ENCODE assay signal across 8 mouse cellular contexts in genomic region chr2:164070765-164071436, GRCm38 (mm10). TPM values are rescaled to one million over a fixed set of nuclear protein-coding genes. Genes with fewer than 3 reads are reported as not detected.
DNase-seq lines count a peak whose midpoint lies in the region; ATAC-seq lines count a peak whose summit lies in the region.

Tomm34 (minus strand) TSS chr2:164071169.

- peak within 1 kb of the TSS; percentile 86 for H3K9ac ChIP-seq in forebrain, embryonic 11.5 days (ENCODE audit: low read length)
- H3K9ac ChIP-seq in heart, embryonic 16.5 days (ENCODE audit: low read length) = peak within 1 kb of the TSS; percentile 93
- peak within 1 kb of the TSS; percentile 78 for H3K9ac ChIP-seq in liver, embryonic 15.5 days
- peak within 1 kb of the TSS; percentile 83 for H3K9ac ChIP-seq in neural tube, embryonic 12.5 days

- peak within 1 kb of the TSS; percentile 81 for H3K4me2 ChIP-seq in forebrain, embryonic 11.5 days (ENCODE audit: low read depth, low read length, severe bottlenecking)
- H3K4me2 ChIP-seq in heart, embryonic 16.5 days (ENCODE audit: low read depth, low read length) = peak within 1 kb of the TSS; percentile 95
- H3K4me2 ChIP-seq in liver, embryonic 15.5 days = peak within 1 kb of the TSS; percentile 89
- peak within 1 kb of the TSS; percentile 76 for H3K4me2 ChIP-seq in neural tube, embryonic 12.5 days (replicated peaks)

- WGBS in forebrain, embryonic 11.5 days = under 1% methylated on average over 55 of the region's 55 CpGs
- 1% methylated on average over 55 of the region's 55 CpGs for WGBS in heart, embryonic 16.5 days
- under 1% methylated on average over 55 of the region's 55 CpGs for WGBS in liver, embryonic 15.5 days (ENCODE audit: insufficient replicate concordance)
- WGBS in neural tube, embryonic 12.5 days = under 1% methylated on average over 55 of the region's 55 CpGs

- peaks cover 7% of the 10 kb centered on the region for H3K4me1 ChIP-seq in forebrain, embryonic 11.5 days (replicated peaks; ENCODE audit: control insufficient read depth, insufficient read depth, low read length)
- H3K4me1 ChIP-seq in heart, embryonic 16.5 days (ENCODE audit: control insufficient read depth, insufficient read depth, low read length) = peaks cover 22% of the 10 kb centered on the region
- peaks cover 45% of the 10 kb centered on the region for H3K4me1 ChIP-seq in liver, embryonic 15.5 days (replicated peaks)
- peaks cover 24% of the 10 kb centered on the region for H3K4me1 ChIP-seq in neural tube, embryonic 12.5 days

- H3K9me3 ChIP-seq in forebrain, embryonic 11.5 days (ENCODE audit: control insufficient read depth, low read length) = no peaks in the 10 kb centered on the region
- H3K9me3 ChIP-seq in heart, embryonic 16.5 days (replicated peaks; ENCODE audit: control insufficient read depth, low read length) = no peaks in the 10 kb centered on the region
- H3K9me3 ChIP-seq in liver, embryonic 15.5 days (replicated peaks) = no peaks in the 10 kb centered on the region
- H3K9me3 ChIP-seq in neural tube, embryonic 12.5 days = no peaks in the 10 kb centered on the region

- ATAC-seq in forebrain, embryonic 11.5 days (replicated peaks; ENCODE audit: low FRiP score) = peak; percentile 96
- ATAC-seq in heart, embryonic 16.5 days (replicated peaks; ENCODE audit: extremely low read depth, insufficient read depth, low FRiP score) = peak; percentile 94
- ATAC-seq in liver, embryonic 15.5 days (ENCODE audit: insufficient read depth) = peak; percentile 93
- ATAC-seq in neural tube, embryonic 12.5 days (ENCODE audit: low FRiP score, low read depth) = peak; percentile 95

- H3K4me3 ChIP-seq in forebrain, embryonic 11.5 days (ENCODE audit: low read depth, low read length) = peak within 1 kb of the TSS; percentile 95
- H3K4me3 ChIP-seq in heart, embryonic 16.5 days (ENCODE audit: low read length) = peak within 1 kb of the TSS; percentile 96
- H3K4me3 ChIP-seq in liver, embryonic 15.5 days (replicated peaks) = peak within 1 kb of the TSS; percentile 92
- H3K4me3 ChIP-seq in neural tube, embryonic 12.5 days = peak within 1 kb of the TSS; percentile 96

- H3K36me3 ChIP-seq in forebrain, embryonic 11.5 days (ENCODE audit: control insufficient read depth, insufficient read depth, low read length) = no peaks in the 10 kb centered on the region; the same call in 1 of the 2 replicates
- H3K36me3 ChIP-seq in heart, embryonic 16.5 days (ENCODE audit: control insufficient read depth, insufficient read depth) = peaks cover 5% of the 10 kb centered on the region; the same call in 1 of the 2 replicates
- peaks cover 11% of the 10 kb centered on the region; the same call in 1 of the 2 replicates for H3K36me3 ChIP-seq in liver, embryonic 15.5 days (replicated peaks)
- peaks cover 6% of the 10 kb centered on the region for H3K36me3 ChIP-seq in neural tube, embryonic 12.5 days

- DNase-seq in CD8-positive naive resting alpha-beta T cell, adult 2 months (ENCODE audit: low read depth in 2 of 2, low spot score in 2 of 2) = peak; percentile 56 to 68
- peak; percentile 92 for DNase-seq in c-Kit-positive CD71-negative TER-119-negative erythroid progenitor cells, embryonic 14.5 days (ENCODE audit: low read depth)
- peak; percentile 97 for DNase-seq in forebrain, embryonic 11.5 days (ENCODE audit: low spot score)
- DNase-seq in kidney, postnatal 36 days = peak; percentile 97 to 99
- peak; percentile 89 for DNase-seq in telencephalon, adult 2 months (ENCODE audit: low read depth, low spot score)

- peak within 1 kb of the TSS; percentile 60 for H3K27ac ChIP-seq in forebrain, embryonic 11.5 days (ENCODE audit: low read depth, low read length)
- H3K27ac ChIP-seq in heart, embryonic 16.5 days (ENCODE audit: low read length) = peak within 1 kb of the TSS; percentile 72
- H3K27ac ChIP-seq in liver, embryonic 15.5 days (replicated peaks) = peak within 1 kb of the TSS; percentile 69
- H3K27ac ChIP-seq in neural tube, embryonic 12.5 days = peak within 1 kb of the TSS; percentile 69; the same call in 1 of the 2 replicates

- H3K27me3 ChIP-seq in forebrain, embryonic 11.5 days (ENCODE audit: control insufficient read depth, insufficient read depth, low read length) = no peaks in the 10 kb centered on the region
- no peaks in the 10 kb centered on the region for H3K27me3 ChIP-seq in heart, embryonic 16.5 days (ENCODE audit: control insufficient read depth, insufficient read depth, low read length)
- H3K27me3 ChIP-seq in liver, embryonic 15.5 days = no peaks in the 10 kb centered on the region
- H3K27me3 ChIP-seq in neural tube, embryonic 12.5 days (replicated peaks) = no peaks in the 10 kb centered on the region

RNA-seq across cellular contexts. Expression of gene Tomm34, which starts in this region (rescaled TPM):
- 52.7 and 54.9 TPM in 2 replicates for polyA plus RNA-seq in forebrain, embryonic 11.5 days (2014; fragmentation: Nextera tagmentation; extraction: Ambion mirVana)
- polyA plus RNA-seq in heart, embryonic 16.5 days (2015; fragmentation: Nextera tagmentation; extraction: Ambion mirVana) = 49.4 and 51.6 TPM in 2 replicates
- 19.1 and 20.9 TPM in 2 replicates for polyA plus RNA-seq in liver, embryonic 15.5 days (2015; fragmentation: Nextera tagmentation; extraction: Ambion mirVana)
- 43.4 and 46.2 TPM in 2 replicates for polyA plus RNA-seq in neural tube, embryonic 12.5 days (2016; fragmentation: Nextera tagmentation; extraction: Ambion mirVana)

Comparison
In these comparisons a context has a peak if more than half of its experiments do, and no peak if none do; other contexts are left out.
1. Peak in every context shown above with its lines: DNase-seq, ATAC-seq, H3K4me3 ChIP-seq and H3K27ac ChIP-seq.